Mouse (Mus musculus) stomach, embryonic 16.5 days (tissue): ENCODE measurements around the gene Lactb. TPM values are rescaled to one million over a fixed set of nuclear protein-coding genes. Genes with fewer than 3 reads are reported as not detected.

Experiments used
- ATAC-seq: fragments of 200-750 bp; cut with Nextera tagmentation; 2 replicates; pipeline ENCODE4 v1.8.0; 2017; ENCODE audit warnings: moderate number of reproducible peaks, moderate TSS enrichment; ENCODE audit not compliant: insufficient read depth, low FRiP score
- H3K27ac ChIP-seq: fragments of 300-500 bp; sonication (generic); 2 replicates; pipeline ENCODE4 v1.5.1; 2014; ENCODE audit warnings: low read length
- H3K27me3 ChIP-seq: fragments of 300-500 bp; sonication (generic); 2 replicates; pipeline ENCODE4 v1.6.1; 2014; ENCODE audit warnings: low read length, control low read depth, mixed read lengths; ENCODE audit not compliant: control insufficient read depth, insufficient read depth
- H3K36me3 ChIP-seq: fragments of 300-500 bp; sonication (generic); 2 replicates; pipeline ENCODE4 v1.6.1; 2014; ENCODE audit warnings: low read length; ENCODE audit not compliant: control insufficient read depth, insufficient read depth
- H3K4me1 ChIP-seq: fragments of 300-500 bp; sonication (generic); 2 replicates; pipeline ENCODE4 v1.6.1; 2014; ENCODE audit warnings: low read length, control low read depth, mixed read lengths; ENCODE audit not compliant: control insufficient read depth, insufficient read depth
- H3K4me2 ChIP-seq: fragments of 300-500 bp; sonication (generic); 2 replicates; pipeline ENCODE4 v1.6.1; 2014; ENCODE audit warnings: low read depth, low read length, mixed read lengths
- H3K4me3 ChIP-seq: fragments of 300-500 bp; sonication (generic); replicated peaks from 2 replicates; pipeline ENCODE4 v1.5.1; 2014; ENCODE audit warnings: mild to moderate bottlenecking, low read length
- H3K9ac ChIP-seq: fragments of 300-500 bp; sonication (generic); 2 replicates; pipeline ENCODE4 v1.6.1; 2014; ENCODE audit warnings: low read length
- H3K9me3 ChIP-seq: fragments of 300-500 bp; sonication (generic); replicated peaks from 2 replicates; pipeline ENCODE4 v1.6.1; 2016; ENCODE audit warnings: low read length, control low read depth; ENCODE audit not compliant: control insufficient read depth
- WGBS: fragments of 180-500 bp; shearing (Covaris S2); extraction: QIAGEN DNeasy Blood & Tissue Kit; methylation state at CpG from one replicate; pipeline ENCODE4 v1.1.7; 2014; 5-methylcytosine and 5-hydroxymethylcytosine counted together
- polyA plus RNA-seq: library from polyadenylated mRNA; unstranded; fragments of >200 nt; fragmentation: Nextera tagmentation; extraction: Ambion mirVana; gene quantifications from 2 replicates; pipeline ENCODE4 v1.2.1, GENCODE M21; 2015

Gene Lactb
- polyA plus RNA-seq, 1 experiment from 2014 or later, result 7.8 TPM

DNA sequence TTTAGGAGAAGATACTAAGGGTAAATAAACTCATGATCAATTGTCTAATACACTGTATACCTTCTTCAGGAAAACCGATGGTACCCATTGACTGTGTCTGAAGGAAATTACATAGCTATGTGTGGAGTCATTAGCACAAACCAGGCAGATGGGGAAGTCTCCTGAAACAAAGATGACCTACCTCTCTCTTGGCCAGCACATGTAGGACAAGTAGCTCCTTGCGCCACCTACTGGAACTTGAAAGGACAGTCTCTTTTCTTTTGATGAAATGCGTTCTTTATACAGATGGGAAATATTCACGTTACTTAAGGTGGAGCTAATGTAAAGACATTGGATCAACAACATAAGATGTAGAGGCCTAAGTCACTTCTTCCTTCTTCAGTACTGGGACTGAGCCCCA lies 36.4 kb downstream of the Lactb start:
- ATAC-seq, result peak; percentile 20; the same call in 1 of the 2 replicates
- Histone ChIP-seq H3K27ac (no peak overlapping the region), H3K4me1 (peaks cover 11% of the 10 kb centered on the region; the same call in 1 of the 2 replicates), H3K4me2 (no peak overlapping the region), H3K36me3 (no peaks in the 10 kb centered on the region), H3K4me3 (no peak overlapping the region), H3K9me3 (no peaks in the 10 kb centered on the region), H3K27me3 (no peaks in the 10 kb centered on the region), H3K9ac (no peak overlapping the region)
- WGBS, result 8% methylated on average over 4 of the region's 4 CpGs

DNA sequence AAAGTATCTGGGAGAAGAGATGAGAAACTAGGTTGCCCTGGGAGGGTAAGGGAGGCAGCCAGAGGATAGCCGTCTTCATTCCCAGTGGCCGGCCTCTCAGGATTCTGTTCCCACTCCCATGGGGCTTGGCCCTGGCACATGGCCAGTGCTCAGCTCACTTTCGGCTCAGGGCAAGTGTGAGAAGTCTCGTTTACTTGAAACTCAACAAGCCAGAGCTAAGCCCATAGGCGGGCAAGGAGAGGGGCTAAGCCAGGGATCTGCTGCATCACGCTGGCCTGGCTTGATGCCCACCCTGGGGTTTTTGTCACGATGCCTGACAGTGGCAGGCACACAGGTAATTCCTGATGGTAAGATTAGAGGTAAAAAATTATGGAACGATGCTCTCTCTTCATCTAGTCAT lies 37.8 kb downstream of the Lactb start:
- no peak for ATAC-seq
- Histone ChIP-seq H3K9me3 (no peaks in the 10 kb centered on the region), H3K4me3 (no peak overlapping the region), H3K27me3 (no peaks in the 10 kb centered on the region), H3K9ac (no peak overlapping the region), H3K36me3 (no peaks in the 10 kb centered on the region), H3K27ac (no peak overlapping the region), H3K4me1 (peaks cover 15% of the 10 kb centered on the region; the same call in 1 of the 2 replicates), H3K4me2 (no peak overlapping the region)
- WGBS, result 43% methylated on average over 8 of the region's 8 CpGs

DNA sequence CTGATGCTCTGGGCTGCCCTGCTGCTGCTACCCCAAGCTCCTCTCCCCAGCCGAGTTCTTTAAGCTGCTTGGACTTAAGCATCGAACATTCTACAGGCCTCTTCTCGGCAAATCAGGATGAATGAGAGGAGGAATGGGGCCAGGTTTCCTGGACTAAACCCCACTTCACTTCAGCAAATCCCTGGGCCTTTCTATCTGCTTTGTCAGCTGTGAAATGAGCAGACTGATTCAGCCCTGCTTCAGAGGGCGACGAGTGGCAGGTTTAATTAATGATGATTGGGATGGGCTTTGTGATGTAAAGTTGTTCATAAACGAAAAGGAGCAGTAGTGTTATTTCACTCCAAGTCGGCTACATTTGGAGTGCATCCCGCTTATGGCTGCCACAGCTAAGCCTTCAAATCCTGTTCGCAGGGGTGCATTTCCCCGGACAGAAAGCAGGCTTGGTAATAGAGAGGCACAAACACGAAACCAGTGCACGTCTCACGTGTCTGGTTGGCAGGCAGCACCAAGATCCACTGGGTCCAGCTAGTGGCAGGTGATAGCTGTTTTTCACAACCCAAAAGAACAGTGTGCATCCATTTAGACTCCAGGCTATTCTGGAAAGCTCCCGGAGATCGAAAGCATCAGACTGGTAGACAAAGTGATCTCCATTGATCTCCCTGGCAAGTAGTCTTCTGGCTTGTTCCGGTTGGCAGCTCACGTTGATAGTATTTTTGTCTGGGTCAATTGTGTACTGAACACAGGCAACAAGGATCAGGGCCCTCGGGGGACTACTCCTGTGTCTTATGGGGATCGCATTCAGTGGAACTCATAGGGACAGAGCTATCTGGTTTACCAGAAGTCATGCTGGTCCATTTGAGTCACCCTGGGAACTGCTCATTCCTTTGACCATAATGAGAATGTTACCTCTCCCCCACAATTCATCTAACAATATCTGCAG lies 41.1 kb downstream of the Lactb start:
- Histone ChIP-seq H3K9me3 (no peaks in the 10 kb centered on the region), H3K9ac (no peak overlapping the region), H3K4me3 (no peak overlapping the region), H3K4me1 (peaks cover 15% of the 10 kb centered on the region; the same call in 1 of the 2 replicates), H3K36me3 (no peaks in the 10 kb centered on the region), H3K27ac (0 out of 2 replicates have a peak overlapping the region, but pooled peaks have one; percentile 7), H3K4me2 (no peak overlapping the region), H3K27me3 (no peaks in the 10 kb centered on the region)
- ATAC-seq, result no peak
- WGBS, result 62% methylated on average over 19 of the region's 19 CpGs

DNA sequence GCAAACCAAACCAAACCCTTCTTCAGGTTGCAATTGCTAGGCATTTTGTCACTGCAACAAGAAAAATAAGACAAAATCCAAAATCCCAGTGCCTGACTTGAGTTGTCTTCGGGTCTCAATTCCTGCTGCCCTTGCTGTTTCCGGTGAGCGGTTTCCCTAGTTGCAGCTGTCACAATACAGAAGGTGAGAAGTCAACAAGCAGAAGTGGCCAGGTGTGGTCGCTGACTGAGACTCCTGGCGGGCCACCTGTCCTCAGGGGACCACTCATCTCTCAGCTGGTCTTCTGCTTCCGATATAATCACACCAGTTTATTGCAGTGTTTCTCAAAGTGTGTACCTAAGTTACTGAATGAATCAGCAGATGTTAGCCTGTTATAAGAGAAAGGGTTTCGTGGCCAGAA lies 44.9 kb downstream of the Lactb start:
- no peak for ATAC-seq
- 0 out of 2 replicates have a peak, but pooled peaks cover 8% of the 10 kb centered on the region for H3K4me1 ChIP-seq

DNA sequence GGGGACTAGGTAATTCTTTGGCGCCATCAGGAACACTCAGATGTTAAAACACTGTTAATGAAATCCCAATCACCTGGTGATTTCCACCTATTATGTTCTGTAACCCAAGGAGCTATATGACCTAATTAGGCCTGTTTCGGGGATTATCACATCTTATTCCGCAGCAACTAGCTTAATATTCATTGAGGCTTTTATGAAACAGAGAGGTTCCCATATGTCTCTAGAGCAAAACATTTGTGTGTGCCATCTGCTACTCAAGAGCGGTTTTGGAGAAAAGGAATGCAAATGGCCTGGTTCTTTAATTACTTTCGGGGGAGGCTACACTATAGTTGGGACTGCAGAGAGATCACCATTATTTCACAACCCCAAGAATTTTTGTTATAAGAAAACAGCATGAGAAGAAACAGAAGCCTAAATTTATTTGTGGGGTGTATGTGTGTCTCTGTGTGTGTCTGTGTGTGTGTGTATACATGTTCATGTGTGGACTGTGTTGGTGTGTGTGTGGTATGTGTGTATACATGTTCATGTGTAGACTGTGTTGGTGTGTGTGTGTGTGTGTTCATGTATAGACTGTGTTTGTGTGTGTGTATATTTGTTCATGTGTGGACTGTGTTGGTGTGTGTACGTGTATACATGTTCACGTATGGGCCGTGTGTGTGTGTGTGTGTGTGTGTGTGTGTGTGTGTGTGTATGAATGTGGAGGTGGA lies 47.4 kb downstream of the Lactb start:
- Histone ChIP-seq H3K4me1 (no peaks in the 10 kb centered on the region), H3K27ac (no peak overlapping the region), H3K27me3 (no peaks in the 10 kb centered on the region), H3K4me2 (no peak overlapping the region), H3K9me3 (no peaks in the 10 kb centered on the region), H3K4me3 (no peak overlapping the region), H3K36me3 (no peaks in the 10 kb centered on the region), H3K9ac (no peak overlapping the region)
- WGBS, result 89% methylated on average over 8 of the region's 8 CpGs
- ATAC-seq, result no peak

More for the DNA sequence above, 44.9 kb downstream of the Lactb start:
- no peaks in the 10 kb centered on the region for H3K9me3 ChIP-seq
- no peaks in the 10 kb centered on the region for H3K36me3 ChIP-seq
- no peak overlapping the region for H3K4me3 ChIP-seq
- no peak overlapping the region for H3K4me2 ChIP-seq
- no peak overlapping the region for H3K27ac ChIP-seq
- no peak overlapping the region for H3K9ac ChIP-seq
- no peaks in the 10 kb centered on the region for H3K27me3 ChIP-seq
- 59% methylated on average over 7 of the region's 7 CpGs for WGBS

DNA sequence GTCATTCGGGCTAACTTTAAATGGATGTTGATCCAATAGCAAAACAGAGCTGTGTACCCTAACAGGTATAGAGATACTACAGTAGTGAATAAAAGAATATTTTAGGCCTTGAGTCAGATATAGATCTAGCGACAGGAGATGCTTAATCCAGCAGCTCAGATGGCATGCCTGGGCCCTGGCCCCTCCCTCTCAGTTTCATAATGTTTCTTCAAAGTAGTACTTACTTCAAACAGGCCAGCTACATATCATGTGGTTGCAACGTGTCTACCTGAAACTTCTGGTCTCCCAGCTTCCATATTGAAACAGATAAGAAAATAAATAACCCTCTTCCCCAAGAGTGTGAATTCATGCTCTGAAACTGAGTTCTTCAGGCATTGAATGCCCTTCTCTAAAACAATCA lies 49.4 kb downstream of the Lactb start:
- no peak overlapping the region for H3K27ac ChIP-seq
- no peak overlapping the region for H3K9ac ChIP-seq
- H3K27me3 ChIP-seq, result no peaks in the 10 kb centered on the region
- no peaks in the 10 kb centered on the region for H3K36me3 ChIP-seq
- 72% methylated on average over 3 of the region's 3 CpGs for WGBS
- H3K4me1 ChIP-seq, result no peaks in the 10 kb centered on the region
- no peak for ATAC-seq
- no peak overlapping the region for H3K4me2 ChIP-seq
- 0 out of 2 replicates have a peak, but pooled peaks cover 3% of the 10 kb centered on the region for H3K9me3 ChIP-seq
- H3K4me3 ChIP-seq, result no peak overlapping the region

DNA sequence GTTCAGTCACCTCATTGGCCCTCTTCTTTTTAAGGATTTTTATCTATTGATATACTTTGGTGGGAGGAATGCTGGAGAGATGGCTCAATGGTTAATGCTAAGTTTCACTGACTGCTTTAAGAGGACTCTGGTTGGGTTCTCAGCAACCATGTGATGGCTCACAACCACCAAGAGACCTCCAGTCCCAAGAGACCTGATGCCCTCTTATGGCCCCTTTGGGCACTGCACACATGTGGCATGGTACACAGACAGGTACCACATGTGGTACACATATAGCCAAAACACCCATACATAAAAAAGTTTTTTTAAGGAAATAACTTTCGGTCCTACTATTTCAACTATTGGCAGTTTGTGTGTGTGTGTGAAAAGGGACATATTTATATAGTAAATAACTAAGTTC lies 53.2 kb downstream of the Lactb start:
- no peaks in the 10 kb centered on the region for H3K27me3 ChIP-seq
- 94% methylated on average over 1 of the region's 1 CpGs for WGBS
- peaks cover 4% of the 10 kb centered on the region; the same call in 1 of the 2 replicates for H3K4me1 ChIP-seq

DNA sequence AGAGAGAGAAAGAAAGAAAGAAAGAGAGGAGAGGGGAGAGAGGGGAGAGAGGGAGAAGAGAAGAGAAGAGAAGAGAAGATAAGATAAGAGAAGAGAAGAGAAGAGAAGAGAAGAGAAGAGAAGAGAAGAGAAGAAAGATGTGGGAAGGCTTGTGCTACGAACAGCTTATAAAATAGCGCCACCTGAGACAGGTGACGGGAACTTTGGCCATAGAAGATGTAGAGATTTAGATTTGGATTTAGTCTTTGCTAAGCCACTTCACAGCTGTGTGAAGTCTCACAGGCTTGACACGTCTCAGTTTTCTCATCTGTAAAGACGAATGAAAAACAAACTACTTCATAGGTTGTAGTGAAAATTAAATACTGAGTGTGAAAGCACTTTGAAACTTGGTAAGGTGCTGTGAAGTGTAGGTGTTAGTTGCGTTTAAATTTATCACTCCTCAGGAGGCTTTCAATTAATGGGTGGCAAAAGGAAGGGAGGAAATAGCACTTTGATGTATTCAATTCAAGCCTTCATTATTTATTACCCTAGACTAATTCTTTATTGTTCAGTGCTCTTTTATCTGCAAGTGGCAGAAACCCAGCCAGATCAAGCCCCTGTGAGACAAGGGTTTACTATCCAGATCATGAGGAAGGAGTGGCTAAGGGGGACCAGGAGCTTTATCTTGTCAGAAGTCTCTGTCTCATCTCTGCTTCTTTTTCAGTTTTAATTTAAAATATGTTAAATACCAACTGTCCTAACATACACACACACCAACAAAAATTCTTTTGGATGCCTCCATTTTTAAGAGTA lies 54.6 kb downstream of the Lactb start:
- Histone ChIP-seq H3K9me3 (0 out of 2 replicates have a peak, but pooled peaks cover 3% of the 10 kb centered on the region), H3K9ac (no peak overlapping the region), H3K4me2 (peak overlapping the region; percentile 67), H3K36me3 (no peaks in the 10 kb centered on the region), H3K27me3 (no peaks in the 10 kb centered on the region), H3K4me1 (peaks cover 9% of the 10 kb centered on the region; the same call in 1 of the 2 replicates), H3K4me3 (no peak overlapping the region), H3K27ac (no peak overlapping the region)
- 8% methylated on average over 6 of the region's 6 CpGs for WGBS
- ATAC-seq, result no peak

More for the DNA sequence above, 53.2 kb downstream of the Lactb start:
- Histone ChIP-seq H3K27ac (no peak overlapping the region), H3K9me3 (0 out of 2 replicates have a peak, but pooled peaks cover 3% of the 10 kb centered on the region), H3K4me3 (no peak overlapping the region), H3K36me3 (no peaks in the 10 kb centered on the region), H3K9ac (no peak overlapping the region), H3K4me2 (no peak overlapping the region)
- ATAC-seq, result no peak
